Mouse (Mus musculus): ENCODE measurements around the gene Piga.

Piga gene

GRCm38 (mm10) chrX:164419471-164419939 is at the start of gene Piga:
Piga (plus strand) TSS chrX:164419787.
- DNase-seq: peak; percentile 85 to 88

- no peak for DNase-seq
These were observed 49.0 kb upstream of the Piga start for GRCm38 (mm10) chrX:164370576-164370975.

GRCm38 (mm10) chrX:164373081-164373480 is 46.5 kb upstream of the Piga start, which contains the start of gene Vegfd:
Vegfd (plus strand) TSS chrX:164373378.
- no peak for DNase-seq

GRCm38 (mm10) chrX:164374586-164374985 is 45.0 kb upstream of the Piga start:
- DNase-seq: peak in 1 of 2 experiments; percentile 5

- no peak for DNase-seq
These were observed 39.9 kb upstream of the Piga start for GRCm38 (mm10) chrX:164379721-164380120.

GRCm38 (mm10) chrX:164381618-164382408 is 37.8 kb upstream of the Piga start:
- peak; percentile 80 to 82 for DNase-seq

- no peak for DNase-seq
These were observed 25.5 kb upstream of the Piga start for GRCm38 (mm10) chrX:164394091-164394490.

GRCm38 (mm10) chrX:164398456-164398855 is 21.1 kb upstream of the Piga start:
- DNase-seq: no peak

- no peak for DNase-seq
These were observed 14.4 kb upstream of the Piga start for GRCm38 (mm10) chrX:164405080-164405649.

- no peak for DNase-seq
These were observed 13.2 kb upstream of the Piga start for GRCm38 (mm10) chrX:164406133-164407022.

- DNase-seq: no peak
These were observed 11.2 kb upstream of the Piga start for GRCm38 (mm10) chrX:164408301-164408927.

GRCm38 (mm10) chrX:164410562-164410961 is 9.0 kb upstream of the Piga start:
- DNase-seq: no peak

- DNase-seq: no peak
These were observed 2.8 kb upstream of the Piga start for GRCm38 (mm10) chrX:164416803-164417202.

GRCm38 (mm10) chrX:164418008-164418407 is 1.6 kb upstream of the Piga start:
- no peak for DNase-seq

GRCm38 (mm10) chrX:164419955-164420354 is 368 bp downstream of the Piga start:
- no peak for DNase-seq

GRCm38 (mm10) chrX:164420518-164420917 is 931 bp downstream of the Piga start:
- no peak for DNase-seq

GRCm38 (mm10) chrX:164424821-164425220 is 5.2 kb downstream of the Piga start:
- no peak for DNase-seq

GRCm38 (mm10) chrX:164427295-164427694 is 7.7 kb downstream of the Piga start:
- DNase-seq: no peak

GRCm38 (mm10) chrX:164428224-164428623 is 8.6 kb downstream of the Piga start:
- no peak for DNase-seq

- no peak for DNase-seq
These were observed 11.0 kb downstream of the Piga start for GRCm38 (mm10) chrX:164430621-164431020.

GRCm38 (mm10) chrX:164431133-164431532 is 11.5 kb downstream of the Piga start:
- no peak for DNase-seq

GRCm38 (mm10) chrX:164431541-164431940 is 12.0 kb downstream of the Piga start:
- DNase-seq: no peak

GRCm38 (mm10) chrX:164432682-164433081 is 13.1 kb downstream of the Piga start:
- no peak for DNase-seq

Measured in B cell, adult 2 months (primary cell).